14 mouse cellular contexts compared by ENCODE assay signal in genomic region chr7:64891139-64891538, GRCm38 (mm10). TPM values are rescaled to one million over a fixed set of nuclear protein-coding genes. Genes with fewer than 3 reads are reported as not detected.
DNase-seq lines count a peak whose midpoint lies in the region.
"Had no signal": no experiment of that assay in that cellular context is flagged by ENCODE, and none has a peak within 500 bp of the region (broad histone marks: within the 10 kb centered on the region; RNA-seq: fewer than 3 reads in every experiment).

No protein-coding gene starts in this region.

- WGBS in heart, embryonic 10.5 days: 51% methylated on average over 3 of the region's 3 CpGs

- DNase-seq in embryo, embryonic 11 days: peak; percentile 14
- no peak for DNase-seq in embryo, embryonic 10 days (ENCODE audit: low spot score)
- peak; percentile 57 for DNase-seq in ovary, adult 18-20 months (ENCODE audit: low spot score)
- DNase-seq in ovary, postnatal 10 days (ENCODE audit: low spot score): no peak
- DNase-seq in heart, embryonic 10.5 days (ENCODE audit: low spot score): peak; percentile 73
- DNase-seq in skeletal muscle tissue, adult 2 months (ENCODE audit: low read depth, low spot score): peak; percentile 69
- DNase-seq in layer of hippocampus, postnatal 36 days: no peak
- DNase-seq in spleen, adult 18-20 months: no peak
- DNase-seq: cerebellum, adult 9-10 months; kidney, adult 18-20 months; kidney, postnatal 36 days; right cerebral cortex, adult 18-20 months had no signal

- H3K9me3 ChIP-seq in heart, embryonic 10.5 days: no peaks in the 10 kb centered on the region
- H3K9me3 ChIP-seq: hindbrain, embryonic 12.5 days; limb, embryonic 12.5 days had no signal

- H3K36me3 ChIP-seq in heart, embryonic 10.5 days: no peaks in the 10 kb centered on the region
- H3K36me3 ChIP-seq: hindbrain, embryonic 12.5 days; limb, embryonic 12.5 days had no signal

- H3K27me3 ChIP-seq in heart, embryonic 10.5 days (ENCODE audit: insufficient read depth, poor library complexity, severe bottlenecking): no peaks in the 10 kb centered on the region
- H3K27me3 ChIP-seq: hindbrain, embryonic 12.5 days; limb, embryonic 12.5 days had no signal

- no peak overlapping the region for H3K27ac ChIP-seq in heart, embryonic 10.5 days
- H3K27ac ChIP-seq: hindbrain, embryonic 12.5 days; limb, embryonic 12.5 days had no signal

- H3K4me1 ChIP-seq in heart, embryonic 10.5 days: 0 out of 2 replicates have a peak, but pooled peaks cover 4% of the 10 kb centered on the region
- H3K4me1 ChIP-seq: limb, embryonic 12.5 days had no signal

- H3K4me3 ChIP-seq in heart, embryonic 10.5 days: no peak overlapping the region
- H3K4me3 ChIP-seq: hindbrain, embryonic 12.5 days; limb, embryonic 12.5 days had no signal

RNA-seq across cellular contexts. Expression of gene Nsmce3, which starts 18.3 kb away (rescaled TPM):
- 8.1 and 10.5 TPM in 2 replicates for polyA plus RNA-seq in heart, embryonic 10.5 days (2016; fragmentation: Nextera tagmentation; extraction: Ambion mirVana)
- total RNA-seq in layer of hippocampus, postnatal 36 days (2021): 10 to 100 TPM; 18.6 to 19.0 TPM

Comparison
In these comparisons a context has a peak if more than half of its experiments do, and no peak if none do; other contexts are left out.
1. DNase-seq: peak in embryo, embryonic 11 days (single experiment), ovary, adult 18-20 months (single experiment), heart, embryonic 10.5 days (single experiment) and skeletal muscle tissue, adult 2 months (single experiment); none in embryo, embryonic 10 days (single experiment), ovary, postnatal 10 days (single experiment), layer of hippocampus, postnatal 36 days (0 of 2) and spleen, adult 18-20 months (0 of 2).